Mouse (Mus musculus) frontal cortex, adult 2 months (tissue): ENCODE data around the gene Dcakd. TPM values are rescaled to one million over a fixed set of nuclear protein-coding genes. Genes with fewer than 3 reads are reported as not detected.

ENCODE experiments used
- DNase-seq, 2 experiments: peaks; one replicate each; pipeline ENCODE4 v3.0.0; 2022; ENCODE audit warnings: low spot score in 1 of 2; ENCODE audit errors: extremely low spot score in 1 of 2
- polyA plus RNA-seq: library from polyadenylated mRNA; depleted of rRNA; stranded (reverse); fragments of >200 nt; gene quantifications from 2 replicates; pipeline ENCODE4 v1.2.3, GENCODE M21; 2012

Gene Dcakd
- polyA plus RNA-seq, 1 experiment: 88.0 TPM

DNA sequence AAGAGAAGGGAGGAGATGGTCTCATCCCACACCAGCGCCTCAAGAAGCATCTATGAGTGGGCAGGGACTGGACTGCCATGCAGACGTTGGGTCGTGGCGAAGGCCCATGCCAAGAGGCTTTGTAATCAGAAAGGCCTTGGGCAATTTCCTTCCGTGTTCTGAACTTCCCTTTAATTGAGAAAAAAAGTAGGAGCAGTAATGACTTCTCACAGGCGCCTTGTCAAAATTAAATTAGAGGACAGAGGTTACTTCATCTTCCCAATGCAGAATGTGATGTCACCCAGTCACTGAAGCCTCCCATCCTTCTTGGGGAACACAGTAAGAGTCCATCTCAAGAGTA is 21.2 kb downstream of the Dcakd start:
- DNase-seq: no peak

DNA sequence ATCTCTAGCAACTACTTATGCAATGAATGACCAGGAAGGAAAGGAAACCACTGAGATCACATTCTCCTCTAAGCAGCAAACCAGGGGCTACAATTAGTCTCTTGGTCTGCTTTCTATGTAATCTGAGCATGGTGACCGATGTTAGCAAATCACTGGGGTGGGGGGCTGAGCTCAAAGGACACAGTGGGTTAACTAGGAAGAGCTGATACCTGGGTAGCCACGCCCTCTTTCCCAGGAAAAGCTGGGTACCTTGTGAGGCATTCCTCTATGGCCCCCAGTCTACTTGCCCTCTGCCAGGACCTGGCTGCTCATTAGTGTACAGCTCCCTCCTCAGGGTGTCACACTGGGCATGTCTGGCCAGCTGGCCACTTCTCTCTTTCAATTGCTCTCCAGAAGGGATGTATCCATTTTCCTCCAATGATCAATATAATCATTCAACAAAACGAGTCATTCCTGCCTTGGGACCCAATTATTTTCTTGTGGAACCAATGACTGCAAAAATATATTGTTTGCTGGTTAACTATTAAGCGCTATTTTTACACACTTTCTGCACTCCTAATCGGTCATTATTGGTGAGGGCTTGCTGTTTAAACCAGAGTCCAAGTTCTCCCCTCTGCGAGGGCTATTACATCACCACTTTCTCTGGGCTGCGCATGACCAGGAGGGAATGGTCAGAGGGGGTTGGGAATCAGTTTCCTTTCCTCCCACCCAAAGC is 21.7 kb downstream of the Dcakd start:
- DNase-seq: no peak

DNA sequence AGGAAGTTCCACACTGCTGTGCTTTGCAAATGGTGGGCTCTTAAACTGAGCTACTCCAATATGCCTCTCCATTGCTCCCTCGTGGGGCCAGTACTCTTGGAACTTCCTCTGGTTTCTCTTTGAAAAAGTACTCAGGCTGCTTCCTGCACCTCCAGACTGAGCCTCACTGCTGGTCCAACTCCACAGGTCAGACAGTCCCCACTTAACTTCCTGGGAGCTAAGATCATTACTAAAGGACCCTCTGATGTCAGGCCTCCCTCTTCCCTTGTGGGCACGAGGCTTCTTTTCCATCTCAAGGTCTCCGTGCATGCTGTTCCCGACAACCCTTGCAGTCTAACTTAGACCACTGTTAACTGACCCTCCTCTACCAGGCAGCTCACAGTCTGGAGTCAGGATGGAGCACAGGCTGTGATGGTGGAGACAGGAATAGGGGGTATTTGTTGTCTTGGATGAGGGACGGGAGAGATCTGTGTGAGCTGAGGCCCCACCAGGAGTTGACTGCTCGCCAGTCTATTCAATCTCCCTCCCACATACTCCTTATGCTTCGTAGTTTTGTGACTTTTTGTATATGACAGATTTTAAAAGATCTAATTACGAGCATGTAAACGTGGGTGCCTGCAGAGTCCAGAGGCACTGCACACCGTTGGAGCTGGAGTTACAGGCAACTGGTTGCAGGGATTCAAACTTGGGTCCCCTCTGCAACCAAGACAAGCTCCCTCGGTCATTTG is 22.7 kb downstream of the Dcakd start:
- peak in 1 of 2 experiments; percentile 18 for DNase-seq

DNA sequence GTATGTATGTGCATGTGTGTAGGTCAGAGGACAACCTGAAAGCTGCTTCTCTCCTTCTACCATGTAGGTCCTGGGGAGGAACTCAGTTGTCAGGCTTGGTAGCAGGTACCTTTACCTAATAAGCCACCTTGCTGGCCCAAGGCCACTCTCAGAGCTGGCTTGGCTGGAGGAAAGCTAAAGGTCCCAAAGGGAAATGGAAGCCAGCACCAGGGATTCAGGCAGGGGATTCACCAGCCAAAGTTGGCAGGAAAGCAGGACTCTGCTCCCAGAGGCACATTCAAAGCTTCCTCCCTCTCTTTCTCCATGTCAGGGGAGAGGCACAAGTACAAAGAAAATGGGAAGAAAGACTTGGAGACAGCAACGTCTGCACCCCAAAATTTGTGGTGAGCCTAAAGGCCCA is 23.3 kb downstream of the Dcakd start:
- no peak for DNase-seq

DNA sequence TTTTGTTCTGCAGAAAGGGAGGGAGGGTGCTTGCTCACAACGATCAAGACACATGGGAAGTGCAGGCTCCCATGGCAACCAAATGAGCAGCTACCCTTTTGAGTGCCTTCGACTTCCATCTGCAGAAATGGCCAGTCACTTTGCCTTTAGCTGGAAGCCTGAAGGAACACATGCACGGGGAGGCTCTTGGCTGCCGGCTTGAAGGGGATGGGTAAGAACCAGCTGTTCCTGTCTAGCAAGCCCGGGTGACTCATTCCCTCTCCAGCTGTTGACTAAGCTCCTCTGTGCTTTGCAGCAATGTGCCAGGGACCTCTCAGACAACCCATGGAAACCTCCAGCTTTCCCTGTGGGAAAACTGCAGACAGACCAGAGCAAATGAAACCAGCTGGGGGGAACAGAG is 24.9 kb downstream of the Dcakd start:
- DNase-seq: peak; percentile 81 to 89

DNA sequence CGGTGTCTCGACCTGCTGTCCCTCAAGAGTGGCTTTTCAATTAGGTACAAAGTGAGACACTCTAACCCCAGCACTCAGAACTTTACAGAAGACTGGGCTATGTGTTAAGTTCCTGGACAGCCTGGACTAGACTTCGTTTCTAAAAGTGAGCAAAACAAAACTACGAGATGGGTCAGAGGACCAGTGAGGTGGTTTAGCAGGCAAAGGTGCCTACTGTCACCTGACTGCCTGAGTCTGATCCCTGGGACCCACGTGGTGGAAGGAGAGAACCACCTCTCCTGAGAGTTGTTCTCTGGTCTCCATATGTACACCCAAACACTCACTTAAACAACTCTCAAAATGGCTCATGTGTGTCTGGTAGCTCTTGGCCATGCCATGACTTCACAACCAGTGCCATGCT is 27.1 kb downstream of the Dcakd start:
- DNase-seq: no peak

DNA sequence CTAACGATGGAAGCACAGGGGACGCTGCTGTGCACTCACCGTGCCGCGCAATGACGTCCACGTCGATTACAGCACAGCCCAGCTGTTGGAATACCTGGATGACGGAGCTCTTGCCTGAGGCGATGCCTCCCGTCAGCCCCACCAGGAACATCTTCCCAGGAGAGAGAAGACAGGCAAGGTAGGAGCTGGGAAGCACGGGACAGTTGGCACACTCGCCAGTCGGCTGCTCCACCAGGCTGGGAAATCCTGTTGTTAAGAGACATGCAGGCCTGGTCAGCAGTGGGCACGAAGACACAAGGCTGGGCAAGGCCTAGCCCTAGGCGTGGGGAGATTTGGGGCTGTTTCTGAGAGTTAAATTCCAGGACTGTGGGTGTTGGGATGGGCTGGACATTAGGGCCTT is 28.0 kb downstream of the Dcakd start:
- DNase-seq: no peak

DNA sequence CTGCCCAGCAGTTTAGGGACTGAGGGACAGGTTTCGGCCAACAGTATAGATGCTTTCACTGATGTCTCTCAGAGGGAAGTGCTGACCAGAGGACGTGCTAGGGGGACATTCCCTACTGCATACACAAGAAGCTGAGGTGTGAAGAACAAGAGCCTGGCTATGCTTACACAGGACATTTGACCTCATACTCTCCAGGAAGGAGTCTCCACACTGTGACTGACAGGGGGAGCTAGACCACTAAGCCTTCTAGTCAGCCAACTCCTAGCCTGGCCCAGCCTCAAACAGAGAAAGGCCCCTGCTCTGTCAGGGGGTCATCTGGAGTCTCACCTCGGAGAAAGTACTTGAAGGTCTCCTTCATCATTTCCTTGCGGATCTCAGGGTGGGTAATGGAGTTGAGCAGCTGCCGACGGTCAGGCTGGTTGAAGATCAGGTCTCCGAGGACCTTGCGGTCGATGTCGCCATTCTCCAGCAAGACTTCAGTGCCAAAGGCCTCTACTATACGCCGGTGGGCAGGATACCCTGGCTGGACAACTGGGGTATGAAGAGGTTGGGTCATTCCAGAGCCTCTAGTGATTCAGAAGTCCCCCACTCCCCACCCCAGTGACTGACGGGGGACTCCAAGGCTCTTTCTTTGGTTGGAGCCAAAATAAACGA is 28.7 kb downstream of the Dcakd start:
- no peak for DNase-seq

DNA sequence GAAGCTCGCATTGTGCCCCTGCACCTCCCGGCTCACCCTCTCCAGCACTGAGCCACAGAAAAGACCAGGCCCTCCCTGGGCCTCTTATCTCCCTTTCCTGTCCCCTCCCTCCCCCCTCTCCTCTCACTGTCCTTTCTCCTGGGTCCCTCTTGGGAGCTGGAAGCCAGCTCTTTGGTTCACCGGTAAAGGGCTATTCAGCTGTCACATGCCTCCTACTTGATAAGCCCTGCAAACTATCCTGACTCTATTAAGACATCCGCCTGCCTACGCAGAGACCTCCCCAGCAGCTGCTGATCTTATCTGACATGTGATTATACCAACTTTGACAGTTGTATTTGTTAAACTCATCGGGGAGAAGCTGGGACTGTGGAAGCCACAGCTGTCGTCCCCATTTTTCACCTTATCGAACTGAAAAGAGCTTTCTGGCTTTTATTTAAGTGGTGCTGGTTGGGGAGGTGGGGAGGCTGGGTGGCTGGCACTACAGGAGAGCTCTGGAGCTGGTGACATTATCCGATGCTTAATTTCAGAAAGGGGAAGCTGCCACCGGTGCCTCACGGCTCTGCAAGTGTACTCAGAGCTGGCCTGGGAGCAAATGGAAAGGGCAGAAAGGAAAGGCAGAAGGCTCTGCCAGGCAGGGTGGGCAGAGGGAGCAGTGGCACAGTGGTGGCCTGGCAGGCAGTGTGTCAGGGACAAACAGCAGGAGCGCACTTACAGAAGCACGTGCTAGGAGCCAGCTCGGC is 29.4 kb downstream of the Dcakd start:
- DNase-seq: no peak

DNA sequence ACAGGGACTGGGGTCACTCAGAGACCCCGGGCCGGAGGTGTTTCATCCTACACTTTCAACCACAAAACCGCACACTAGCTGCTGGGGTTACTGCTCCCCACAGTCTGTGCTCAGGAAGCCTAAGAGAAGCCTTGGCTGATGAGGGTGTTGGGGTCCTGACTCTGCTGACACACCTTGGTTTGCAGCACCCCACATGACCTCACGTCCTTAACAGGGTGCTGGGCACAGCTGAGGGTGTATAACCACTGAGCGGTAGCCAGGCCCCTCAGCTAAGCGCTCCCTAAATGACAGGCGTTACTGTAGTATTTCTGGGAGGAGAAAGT is 29.9 kb downstream of the Dcakd start:
- no peak for DNase-seq

DNA sequence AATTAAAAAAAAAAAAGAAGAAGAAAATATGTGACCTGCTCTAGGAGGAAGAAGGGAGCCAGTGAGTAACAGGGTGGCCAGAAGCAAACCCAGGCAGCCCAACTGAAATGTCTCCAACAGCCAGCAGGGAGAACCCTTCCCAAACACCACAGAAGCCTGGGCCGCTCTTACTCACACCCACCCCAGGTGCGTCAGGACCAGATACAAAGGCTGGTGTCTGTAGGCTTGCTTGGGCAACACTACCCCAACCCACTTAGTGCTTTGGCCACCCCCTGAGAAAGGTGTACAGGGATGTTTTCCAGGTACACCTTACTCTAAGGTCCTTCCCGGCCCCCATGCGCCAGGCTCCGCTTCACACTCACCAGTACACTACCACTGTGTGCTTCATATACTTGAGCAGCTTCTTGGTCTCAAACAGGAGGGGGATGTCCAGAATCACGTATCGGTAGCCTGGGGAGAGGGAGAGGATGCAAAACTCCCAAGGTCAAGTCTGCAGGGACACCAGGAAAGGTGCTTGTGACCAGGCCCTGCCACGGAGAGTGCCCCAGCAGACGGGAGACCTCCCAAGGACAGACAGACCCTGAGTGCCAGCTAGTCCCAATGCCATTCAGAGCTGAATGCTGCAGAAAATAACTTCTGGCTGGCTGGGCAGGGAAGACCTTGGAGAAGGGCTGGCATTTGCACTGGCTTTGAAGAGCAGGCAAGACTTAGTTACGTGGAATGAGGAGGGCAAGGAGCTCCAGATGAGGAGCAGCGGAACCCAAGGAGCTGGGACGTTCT is 31.0 kb downstream of the Dcakd start:
- DNase-seq: no peak

DNA sequence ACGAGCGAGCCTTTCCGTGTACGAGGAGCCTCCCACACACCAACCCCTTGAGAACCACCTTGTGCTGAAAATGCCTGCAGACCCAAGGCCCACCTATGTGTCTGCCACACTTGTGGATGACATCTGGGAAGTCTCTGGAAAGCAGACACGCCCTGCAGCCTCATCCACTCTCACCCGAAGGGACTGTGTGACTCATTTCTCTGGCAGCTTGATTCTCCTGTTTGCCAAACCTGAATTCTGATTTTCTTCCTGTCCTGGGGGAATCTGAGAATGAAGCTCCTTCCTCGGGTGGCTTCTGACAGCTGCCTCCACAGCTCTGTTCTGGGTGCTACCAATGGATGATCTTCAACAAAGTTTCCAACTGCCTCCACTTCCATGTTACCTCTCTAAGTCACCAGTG is 31.7 kb downstream of the Dcakd start:
- peak in 1 of 2 experiments; percentile 63 for DNase-seq

DNA sequence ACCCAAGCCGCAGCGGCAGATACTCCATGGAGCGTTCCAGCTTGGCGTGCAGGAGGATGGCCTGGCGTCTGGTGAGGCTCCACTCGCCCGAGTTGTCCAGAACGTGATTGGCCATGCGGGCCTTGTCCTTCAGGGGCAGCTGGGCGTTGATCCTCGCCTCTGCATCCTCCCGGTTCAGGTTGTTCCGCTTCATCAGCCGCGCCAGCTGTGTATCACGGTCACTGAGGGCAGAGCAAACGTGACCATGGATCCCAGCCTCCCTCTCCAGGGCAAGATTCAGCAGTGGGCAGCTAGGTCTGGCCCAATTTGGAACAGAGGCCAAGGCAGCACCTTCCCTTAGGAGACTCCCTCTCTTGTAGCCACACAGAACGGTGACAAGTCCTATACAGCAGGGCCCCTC is 33.2 kb downstream of the Dcakd start:
- DNase-seq: no peak

DNA sequence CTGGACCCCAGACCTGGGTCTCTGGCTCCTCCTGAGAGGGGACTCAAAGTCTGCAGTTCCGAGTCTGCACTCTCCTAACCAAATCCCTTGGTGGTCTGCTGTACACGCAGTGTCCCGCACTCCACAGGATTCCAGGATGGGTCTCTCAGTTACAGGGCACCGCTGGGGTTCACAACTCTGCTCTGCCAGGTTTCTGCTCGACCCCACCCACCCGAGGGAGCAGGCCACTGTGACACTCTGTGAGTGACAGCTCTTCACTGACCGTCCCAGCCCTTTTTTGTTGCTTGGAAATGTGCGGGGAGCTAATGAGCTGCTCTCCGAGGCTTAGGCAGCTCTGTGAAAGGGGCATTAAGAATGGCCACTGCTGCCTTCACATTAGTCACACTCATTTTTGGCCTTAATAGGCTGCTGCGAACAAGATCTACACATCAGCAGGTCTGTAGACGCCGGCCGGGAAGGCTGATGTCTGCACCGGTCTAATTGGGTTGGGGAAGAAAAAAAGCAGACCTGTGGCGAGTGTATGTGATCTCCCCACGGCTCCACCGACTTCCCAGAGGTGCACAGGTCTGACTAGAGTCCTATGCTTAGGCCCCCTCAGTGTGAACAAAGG is 34.6 kb downstream of the Dcakd start:
- DNase-seq: no peak

DNA sequence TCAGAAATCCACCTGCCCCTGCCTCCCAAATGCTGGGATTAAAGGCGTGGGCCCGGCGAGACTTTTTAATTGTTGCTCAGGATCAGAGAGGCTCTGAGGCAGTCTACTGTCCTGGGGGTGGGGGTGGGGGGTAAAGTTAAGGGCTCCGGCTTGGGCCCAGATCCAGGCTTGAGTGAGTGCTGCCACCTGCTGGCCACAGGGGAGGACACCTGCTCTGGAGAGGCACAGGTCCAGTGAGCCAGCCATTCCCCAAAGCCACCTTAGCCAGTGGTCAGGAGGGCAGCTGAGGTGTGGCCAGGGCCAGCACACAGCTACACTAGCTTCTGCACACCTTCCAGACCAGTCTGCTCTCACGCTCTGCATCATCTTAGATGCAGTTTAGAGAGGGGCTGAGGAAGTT is 35.2 kb downstream of the Dcakd start:
- peak in 1 of 2 experiments; percentile 80 for DNase-seq

DNA sequence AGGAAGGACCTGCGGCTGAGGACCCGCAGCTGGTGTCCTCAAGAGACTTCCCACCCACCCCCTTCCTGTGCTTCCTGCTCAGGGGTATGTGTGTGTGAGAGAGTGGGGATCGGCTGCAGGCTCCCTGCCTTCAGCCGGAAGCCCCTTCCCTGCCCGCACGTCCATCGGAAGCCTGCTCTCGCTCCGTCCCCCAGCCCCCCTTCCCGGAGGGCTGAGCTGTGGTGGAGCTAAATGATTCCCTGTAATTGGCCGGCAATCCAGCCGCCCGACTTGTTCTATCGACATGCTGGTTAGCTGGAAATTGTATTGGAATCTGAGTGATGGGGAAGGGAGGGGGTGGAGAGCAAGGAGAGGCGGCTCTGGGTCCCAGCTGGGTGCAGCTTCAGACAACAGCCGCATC is 36.5 kb downstream of the Dcakd start:
- no peak for DNase-seq

DNA sequence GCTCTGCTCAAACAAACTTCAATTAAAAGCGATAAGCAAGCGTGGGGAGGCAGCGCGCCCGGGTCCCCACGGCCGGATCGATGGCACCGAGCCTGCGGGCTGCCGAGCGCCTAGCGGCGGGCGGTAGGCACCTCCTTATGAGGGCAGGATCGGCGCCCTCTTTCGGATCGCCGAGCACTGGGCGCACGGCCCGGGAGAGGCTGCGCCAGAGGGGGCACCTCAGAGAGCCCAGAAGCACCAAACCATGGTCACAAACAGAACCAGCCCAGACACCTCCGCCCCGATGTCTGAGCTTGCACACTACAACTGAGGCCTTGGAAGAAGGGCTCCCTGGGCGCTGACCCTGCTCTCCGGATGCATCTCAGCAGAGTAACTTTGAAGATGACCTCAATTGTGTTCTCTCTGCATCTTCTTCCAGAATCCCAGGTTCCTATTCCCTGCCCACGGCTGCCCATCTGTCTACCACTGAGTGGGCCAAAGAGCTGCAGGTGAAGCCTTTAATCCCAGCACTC is 37.9 kb downstream of the Dcakd start:
- DNase-seq: peak in 1 of 2 experiments; percentile 52

DNA sequence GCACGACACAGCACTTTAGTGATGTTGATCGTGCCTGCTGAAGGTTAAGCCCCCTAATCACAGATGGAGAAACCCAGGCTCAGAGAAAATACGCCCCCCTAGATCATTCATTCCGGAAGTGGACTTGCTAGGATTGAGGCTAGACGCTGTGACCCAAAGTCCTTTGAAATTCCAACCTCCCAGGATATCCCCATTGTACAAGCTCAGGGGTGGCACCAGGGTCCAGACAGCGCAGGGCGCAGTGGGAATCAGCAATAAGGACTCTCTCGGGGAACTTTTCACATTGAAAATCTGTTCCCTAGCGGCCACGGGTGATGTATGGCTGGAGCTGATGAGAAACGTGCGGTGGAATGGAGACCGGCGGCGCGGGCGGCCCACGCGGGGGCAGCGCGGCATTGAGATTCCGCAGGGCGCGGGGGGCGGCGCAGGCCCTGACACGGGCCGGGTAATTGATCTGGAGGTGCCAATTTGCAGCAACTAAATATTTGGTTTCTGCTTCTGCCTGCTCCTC is 38.4 kb downstream of the Dcakd start:
- DNase-seq: no peak

DNA sequence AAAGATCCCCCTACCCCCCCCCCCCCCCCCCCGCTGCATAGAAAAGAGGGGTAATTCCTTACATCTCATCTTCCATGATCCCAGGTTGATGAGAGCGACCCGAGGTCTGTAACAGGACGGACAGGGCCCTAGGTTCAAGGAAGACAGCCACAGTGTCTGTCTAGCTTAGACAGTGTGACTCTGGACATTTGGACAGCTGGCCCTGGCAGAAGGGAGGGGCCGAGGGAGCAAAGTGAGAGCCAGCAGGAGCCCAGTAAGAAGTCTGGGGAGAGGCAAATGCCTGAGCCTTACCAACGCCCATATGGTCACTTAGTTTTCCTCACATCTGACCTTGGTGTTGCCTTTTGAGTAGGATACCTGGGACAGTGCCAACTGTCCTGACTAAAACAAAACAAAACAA is 43.0 kb downstream of the Dcakd start:
- no peak for DNase-seq

DNA sequence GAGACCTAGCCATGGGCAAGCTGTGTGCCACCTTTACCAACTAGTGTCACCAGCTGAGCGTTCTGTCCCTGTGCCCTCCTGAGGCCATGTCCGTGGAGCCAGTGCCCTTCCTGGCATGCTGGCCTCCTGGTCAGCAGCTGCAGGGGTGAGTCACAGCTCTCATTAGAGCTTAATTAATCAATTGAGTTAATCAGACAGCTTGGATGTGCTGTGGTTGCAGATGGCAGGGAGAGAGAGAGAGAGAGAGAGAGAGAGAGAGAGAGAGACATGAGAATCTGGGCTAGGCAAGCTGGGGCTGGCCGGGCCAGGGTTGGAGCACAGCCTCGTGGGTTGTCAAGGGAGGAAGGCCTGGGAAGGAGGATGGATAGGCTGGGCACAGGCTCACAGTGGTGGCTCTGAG is 43.5 kb downstream of the Dcakd start:
- DNase-seq: no peak
